Mouse (Mus musculus): ENCODE measurements around the gene Ablim1. TPM values are rescaled to one million over a fixed set of nuclear protein-coding genes. Genes with fewer than 3 reads are reported as not detected.

Ablim1 gene
- total RNA-seq, 2 experiments from 2014 or later: 83.6 to 94.5 TPM

GRCm38 (mm10) chr19:57304666-57305065 is 10.1 kb downstream of the Ablim1 start:
- DNase-seq: no peak

GRCm38 (mm10) chr19:57301961-57302395 is 12.7 kb downstream of the Ablim1 start:
- no peak for DNase-seq

- no peak for DNase-seq
Measured at GRCm38 (mm10) chr19:57298006-57298405, 16.7 kb downstream of the Ablim1 start.

GRCm38 (mm10) chr19:57297447-57297846 is 17.3 kb downstream of the Ablim1 start:
- DNase-seq: no peak

- DNase-seq: peak; percentile 56
Measured at GRCm38 (mm10) chr19:57296539-57296938, 18.2 kb downstream of the Ablim1 start.

GRCm38 (mm10) chr19:57295521-57295920 is 19.2 kb downstream of the Ablim1 start:
- DNase-seq: no peak

DNA sequence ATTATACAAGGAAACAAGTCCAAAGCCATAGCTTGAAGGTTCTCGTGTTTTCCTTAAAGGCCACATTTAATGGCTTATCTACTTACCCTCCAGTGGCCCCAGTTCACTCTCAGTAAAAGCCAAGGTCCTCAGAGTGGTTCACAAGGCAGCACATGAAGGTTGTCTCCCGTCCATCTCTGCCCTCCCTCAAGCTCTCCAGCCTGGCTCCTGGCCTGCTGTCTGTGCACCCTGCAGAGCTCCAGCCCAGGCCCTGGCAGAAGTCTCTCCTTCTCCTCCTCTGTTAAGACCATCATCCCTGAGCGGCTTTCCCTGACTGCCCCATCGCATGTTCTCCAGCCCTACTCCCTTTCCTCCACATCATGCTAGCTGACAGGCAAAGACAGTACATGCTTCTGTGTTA is 20.4 kb downstream of the Ablim1 start:
- no peak for DNase-seq

DNA sequence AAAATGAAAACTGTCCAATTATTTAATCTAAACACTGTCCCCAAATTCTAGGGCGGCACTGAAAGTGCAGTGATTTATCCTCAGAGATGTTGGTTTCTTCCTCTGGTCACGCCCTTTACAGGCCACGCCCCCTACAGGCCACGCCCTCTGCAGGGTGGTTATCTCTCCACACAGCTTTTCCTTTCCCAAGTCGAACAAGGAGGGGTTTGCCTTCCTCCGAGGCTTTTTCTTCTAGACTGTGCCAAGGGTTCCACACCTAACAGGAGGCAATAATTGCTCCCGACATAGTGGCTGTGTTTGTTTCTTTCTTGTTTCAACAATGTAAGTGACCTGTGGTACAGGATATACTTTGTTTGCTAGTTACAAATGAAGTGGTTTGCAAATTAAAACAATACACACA is 21.0 kb downstream of the Ablim1 start:
- DNase-seq: peak; percentile 62

DNA sequence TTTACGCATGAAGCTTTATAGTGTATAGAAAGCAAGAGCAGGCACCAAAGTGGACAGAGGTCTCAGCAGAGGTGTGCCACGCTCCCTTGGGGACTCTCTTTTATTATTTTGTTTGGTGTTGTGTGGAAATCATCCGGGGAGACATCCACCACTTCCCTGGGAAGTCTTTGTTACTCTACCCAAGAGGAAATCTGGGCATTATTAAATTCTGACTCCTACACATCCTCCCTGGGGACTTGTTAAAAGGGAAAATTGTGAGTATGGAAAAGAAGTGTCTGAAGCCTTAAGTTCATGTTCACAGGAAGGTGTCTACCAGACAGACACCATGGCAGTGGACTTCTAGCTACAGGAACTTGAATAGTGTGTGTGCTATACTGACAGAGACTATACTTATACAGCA is 31.4 kb downstream of the Ablim1 start:
- no peak for DNase-seq

DNA sequence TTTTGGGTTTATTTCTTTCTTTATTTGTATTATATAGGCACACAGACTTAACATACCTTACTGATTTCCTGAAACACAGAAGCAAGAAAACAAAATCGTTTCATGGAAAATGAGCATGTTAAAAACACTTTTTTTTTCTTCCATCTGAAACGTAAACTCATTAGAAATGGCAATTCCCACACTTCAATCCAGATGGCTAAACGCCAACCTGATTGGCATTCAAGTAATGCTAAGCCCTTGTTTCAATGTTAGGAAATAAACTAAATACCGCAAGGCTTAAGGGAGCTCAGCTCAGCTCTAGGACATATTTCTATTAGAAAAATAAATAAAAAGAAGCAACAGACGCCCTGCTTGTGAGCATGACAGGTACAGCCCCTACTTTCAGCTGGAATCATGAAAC is 32.1 kb downstream of the Ablim1 start:
- peak; percentile 37 for DNase-seq

DNA sequence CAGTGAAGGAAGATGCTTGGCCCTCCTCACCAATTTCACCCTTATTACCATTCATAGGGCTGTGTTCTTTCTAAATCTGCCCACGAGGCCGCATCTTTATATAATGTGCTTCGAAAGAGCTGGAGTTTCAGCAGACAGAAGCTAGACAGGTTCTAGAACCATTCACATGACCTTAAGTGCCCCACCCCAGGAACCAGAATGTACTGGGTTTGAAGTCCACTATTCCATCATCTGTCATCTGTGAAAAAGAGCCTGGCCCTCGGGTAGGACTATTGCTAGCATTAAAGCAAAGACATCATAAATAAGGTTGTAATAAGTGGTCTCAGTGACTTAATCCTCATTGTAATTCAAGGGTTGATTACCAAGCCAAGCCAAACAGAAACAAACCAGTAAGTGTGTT is 35.1 kb downstream of the Ablim1 start:
- DNase-seq: no peak

GRCm38 (mm10) chr19:57278263-57278662 is 36.5 kb downstream of the Ablim1 start:
- no peak for DNase-seq

- no peak for DNase-seq
Measured at GRCm38 (mm10) chr19:57277010-57277409, 37.7 kb downstream of the Ablim1 start.

DNA sequence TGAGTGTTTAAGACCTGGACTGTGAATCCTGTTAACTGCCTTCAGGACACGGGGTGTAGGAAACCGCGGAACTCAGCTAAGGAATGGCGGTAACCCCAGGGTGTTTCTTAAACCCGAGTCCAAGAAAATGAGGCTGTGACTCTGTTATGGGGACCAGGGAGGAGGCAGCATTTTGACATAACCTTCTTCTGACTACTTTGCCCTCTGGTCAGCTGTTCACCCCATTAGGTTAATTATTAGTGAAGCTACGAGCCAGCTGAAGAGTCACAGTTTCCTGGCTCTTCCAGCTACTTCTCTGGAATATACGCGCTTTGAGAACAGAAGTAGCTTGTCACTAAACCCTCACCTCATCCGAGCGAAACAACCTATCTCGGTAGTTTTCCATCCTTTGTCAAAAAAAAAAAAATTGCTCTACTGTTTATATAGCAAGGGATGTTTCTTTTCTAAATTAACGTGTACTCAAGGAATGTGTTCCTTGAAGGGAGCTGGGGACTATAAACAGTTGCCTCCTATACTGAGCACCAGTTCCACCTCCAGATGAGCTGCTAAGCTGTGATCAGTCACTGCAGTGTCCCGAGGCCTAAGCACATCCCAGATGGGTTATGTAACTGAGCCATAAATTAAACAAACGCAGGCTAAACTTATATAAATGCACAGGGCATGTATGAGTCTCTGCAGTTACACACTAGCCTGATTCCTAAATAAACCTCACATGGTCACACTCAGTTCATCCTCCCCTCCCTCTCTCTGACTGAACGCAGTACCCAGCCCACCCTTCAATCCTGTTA is 39.4 kb downstream of the Ablim1 start:
- DNase-seq: no peak

- DNase-seq: peak; percentile 31
Measured at GRCm38 (mm10) chr19:57274717-57275116, 40.0 kb downstream of the Ablim1 start.

- no peak for DNase-seq
Measured at GRCm38 (mm10) chr19:57274286-57274685, 40.4 kb downstream of the Ablim1 start.

DNA sequence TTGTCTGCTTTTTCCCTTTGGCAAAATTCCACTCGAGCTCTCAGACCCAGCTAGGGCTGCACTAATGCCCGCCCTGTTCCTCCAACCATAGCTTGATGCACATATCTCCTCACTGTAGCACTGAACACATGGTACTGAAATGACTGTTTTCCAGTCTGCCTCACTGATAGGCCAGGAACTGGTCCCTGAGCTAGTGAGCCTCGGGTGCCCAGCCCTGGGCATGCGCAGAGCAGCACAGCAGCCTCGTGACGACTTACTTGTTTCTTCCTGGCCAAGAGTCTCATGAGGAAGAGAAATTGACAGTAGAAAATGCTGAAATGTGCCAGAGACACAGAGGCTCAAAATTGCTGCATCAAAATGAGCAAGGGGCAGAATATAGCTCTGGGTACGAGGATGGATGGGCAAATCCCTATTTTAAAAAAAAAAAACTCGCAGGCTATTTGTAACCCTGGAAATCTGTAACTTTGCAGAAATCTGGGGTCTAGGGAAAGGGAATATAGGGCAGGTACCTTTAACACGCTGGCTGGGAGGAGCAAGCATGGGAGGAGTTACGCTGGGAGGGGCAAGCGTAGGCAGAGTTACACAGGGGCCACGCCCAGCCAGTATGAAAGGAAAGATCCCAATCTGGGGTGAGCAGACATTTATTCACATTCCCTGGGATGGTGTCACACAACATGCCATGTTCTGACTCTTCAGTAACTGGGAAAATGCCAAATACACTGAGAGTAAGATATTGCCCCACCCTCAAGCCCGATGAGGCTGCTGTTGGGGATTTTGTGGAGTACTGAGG is 41.7 kb downstream of the Ablim1 start:
- peak; percentile 68 for DNase-seq

DNA sequence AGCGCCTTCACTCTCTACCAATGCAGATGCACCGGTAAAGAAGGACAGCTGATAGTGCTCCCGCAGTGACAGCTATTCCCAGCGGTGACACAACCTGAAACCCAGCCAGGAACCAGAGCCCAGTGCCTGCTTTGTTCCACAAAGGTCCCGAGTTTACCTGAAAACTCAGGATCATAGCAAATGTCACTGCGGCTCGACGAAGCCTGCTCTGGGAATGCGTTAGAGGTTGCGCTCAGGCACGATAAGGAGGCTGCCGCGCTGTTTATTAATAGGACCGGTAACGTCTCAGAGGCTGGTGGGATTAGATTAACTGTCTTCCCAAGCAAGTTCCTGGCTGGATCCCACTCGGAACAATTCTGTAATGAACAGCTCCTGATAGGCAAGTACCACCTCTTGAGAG is 43.0 kb downstream of the Ablim1 start:
- DNase-seq: peak; percentile 38

DNA sequence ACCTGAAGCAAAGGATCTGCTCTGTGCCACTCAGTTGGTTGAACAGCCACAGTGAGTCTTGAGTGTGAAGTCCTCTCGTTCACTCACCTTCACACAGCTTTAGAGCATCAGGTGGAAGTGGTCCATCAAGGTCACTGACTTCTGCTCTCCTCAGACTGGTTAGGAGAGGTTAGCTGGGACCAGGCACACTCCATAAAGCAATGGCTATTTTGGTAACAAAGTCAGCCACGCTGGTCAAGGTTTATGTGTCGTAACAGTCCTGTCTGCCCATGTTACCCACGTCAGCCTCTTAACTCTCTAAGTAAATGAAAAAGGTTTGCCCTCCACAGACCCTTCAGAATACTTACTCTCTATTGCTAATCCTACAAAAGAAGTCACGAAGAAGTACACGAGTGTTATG is 44.0 kb downstream of the Ablim1 start:
- DNase-seq: no peak

GRCm38 (mm10) chr19:57269791-57270190 is 44.9 kb downstream of the Ablim1 start:
- no peak for DNase-seq

GRCm38 (mm10) chr19:57267531-57267930 is 47.2 kb downstream of the Ablim1 start:
- no peak for DNase-seq

- peak; percentile 56 for DNase-seq
Measured at GRCm38 (mm10) chr19:57266374-57267085, 48.2 kb downstream of the Ablim1 start.

Data from adrenal gland, postnatal 10 days (tissue).